Mouse (Mus musculus) cerebellum, adult 2 months (tissue): ENCODE measurements around the gene Ypel4.

Experiments used
- CTCF ChIP-seq: fragments of 200-500 bp; IDR thresholded peaks from 2 replicates; pipeline ENCODE4 v1.5.1; 2011; ENCODE audit warnings: low read depth, mild to moderate bottlenecking, control low read depth, low read length, moderate library complexity, borderline replicate concordance; ENCODE audit not compliant: insufficient read depth
- POLR2A ChIP-seq: fragments of 200-500 bp; IDR thresholded peaks from 2 replicates; pipeline ENCODE4 v1.6.1; 2011; ENCODE audit warnings: low read length, control low read depth, borderline replicate concordance; ENCODE audit not compliant: insufficient read depth

- TF ChIP-seq CTCF (no peak), POLR2A (no peak)
Measured at GRCm38 (mm10) chr2:84770501-84770900, 36.6 kb downstream of the Ypel4 start.
